Mouse (Mus musculus): ENCODE data around the gene D5Ertd579e. TPM values are rescaled to one million over a fixed set of nuclear protein-coding genes. Genes with fewer than 3 reads are reported as not detected.

D5Ertd579e gene
- total and polyA plus RNA-seq, 2 experiments from 2014 or later, result 32.2 to 56.2 TPM

DNA sequence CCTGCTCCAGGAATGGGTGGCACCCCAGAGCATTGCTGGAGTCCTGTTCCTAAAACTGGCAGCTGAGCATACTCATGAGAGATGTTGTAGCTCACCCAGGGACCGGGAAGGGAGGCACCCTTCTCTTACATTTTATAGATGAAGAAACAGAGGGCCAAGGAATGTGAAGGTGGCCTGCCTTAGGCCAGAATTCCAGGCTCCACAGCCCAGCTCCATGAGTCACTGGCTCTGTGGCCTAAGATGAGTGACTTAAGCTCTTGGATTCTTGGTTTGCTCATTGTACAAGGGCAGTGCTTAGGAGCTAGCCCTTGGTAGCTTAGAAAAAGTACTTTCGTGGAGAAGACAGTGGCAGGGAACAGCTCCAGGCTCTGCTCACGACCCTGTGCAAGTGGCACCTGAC is 19.0 kb upstream of the D5Ertd579e start:
- ATAC-seq (no peak), DNase-seq (ENCODE audit: low spot score) (no peak)
- Histone ChIP-seq H3K4me3 (ENCODE audit: low read length) (no peak overlapping the region), H3K4me2 (ENCODE audit: low read depth, low read length) (no peak overlapping the region), H3K27ac (no peak overlapping the region), H3K36me3 (ENCODE audit: insufficient read depth, low read length) (no peaks in the 10 kb centered on the region), H3K9ac (replicated peaks; ENCODE audit: low read length) (no peak overlapping the region), H3K4me1 (ENCODE audit: insufficient read depth, low read length) (peaks cover 3% of the 10 kb centered on the region; the same call in 1 of the 2 replicates), H3K9me3 (ENCODE audit: low read length) (no peaks in the 10 kb centered on the region), H3K27me3 (ENCODE audit: insufficient read depth, low read length) (no peaks in the 10 kb centered on the region)
- WGBS, result 77% methylated on average over 3 of the region's 3 CpGs
- no peak for TF ChIP-seq CTCF (IDR thresholded peaks at IDR 0.05; ENCODE audit: low read depth)

DNA sequence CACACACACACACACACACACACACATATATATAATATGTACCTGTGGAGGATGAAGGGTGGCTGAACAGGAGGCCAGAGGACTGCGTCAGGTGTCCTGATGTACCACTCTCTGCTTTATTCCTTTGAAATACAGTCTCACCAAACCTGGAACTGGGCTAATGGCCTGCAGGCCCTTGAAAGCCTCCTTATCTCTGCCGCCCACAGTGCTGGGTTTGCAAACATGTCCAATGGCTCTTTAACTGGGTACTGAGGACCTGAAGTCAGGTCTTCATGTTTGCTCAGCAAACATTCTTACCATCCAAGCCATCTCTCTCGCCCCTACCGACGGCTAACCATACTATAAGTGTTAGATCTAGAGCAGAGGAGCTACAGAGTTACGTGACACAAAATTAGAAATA is 17.9 kb upstream of the D5Ertd579e start:
- DNase-seq (ENCODE audit: low spot score), result no peak

DNA sequence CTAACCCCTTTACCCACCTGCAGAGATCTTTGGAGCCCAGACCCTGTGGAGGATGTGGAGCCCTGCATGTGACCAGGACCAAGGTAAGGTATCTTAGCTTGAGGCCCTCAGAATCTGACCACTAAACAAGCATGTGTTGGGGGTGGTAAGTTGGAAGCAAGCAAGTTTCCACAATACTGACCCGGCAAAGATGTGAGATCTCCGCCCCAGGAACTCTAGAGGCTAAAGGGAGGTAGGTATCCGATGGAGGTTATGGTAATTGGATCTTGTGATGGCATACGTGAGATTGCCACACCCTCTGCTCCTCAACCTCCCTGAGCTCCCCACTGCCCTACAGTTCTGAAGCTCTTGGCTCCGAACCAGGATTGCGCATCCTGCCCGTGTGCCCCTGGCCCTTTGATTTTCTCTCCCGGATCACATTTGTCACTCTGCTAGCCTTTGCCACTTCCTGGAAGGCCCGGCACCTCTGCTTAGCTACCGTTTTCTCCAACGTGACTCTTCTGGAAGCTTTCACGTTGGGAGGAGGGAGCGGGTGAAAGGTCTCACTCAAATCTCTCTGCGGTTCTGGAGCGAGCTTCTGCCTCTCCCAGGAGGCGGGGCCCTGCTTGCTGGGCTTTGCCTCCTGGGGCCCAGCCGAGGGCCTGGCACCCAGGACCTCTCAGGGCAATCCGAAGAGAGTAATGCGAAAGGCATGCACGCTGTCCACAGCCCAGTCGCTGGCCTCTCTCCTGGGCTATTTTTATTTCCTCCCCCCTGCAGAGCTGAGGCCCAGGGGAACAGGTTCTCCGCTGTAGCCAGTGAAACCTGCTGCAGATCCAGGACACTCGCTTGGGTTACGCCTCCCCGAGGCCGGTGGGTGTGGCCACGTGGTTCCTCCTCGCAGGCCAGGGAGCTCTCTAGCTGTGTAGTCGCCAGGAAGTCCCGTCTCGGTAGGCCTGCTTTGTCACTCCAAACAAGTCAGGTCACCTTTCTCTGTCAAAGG is 17.0 kb upstream of the D5Ertd579e start:
- no peaks in the 10 kb centered on the region for H3K36me3 ChIP-seq (ENCODE audit: insufficient read depth, low read length)
- H3K9ac ChIP-seq (replicated peaks; ENCODE audit: low read length), result 0 out of 2 replicates have a peak overlapping the region, but pooled peaks have one; percentile 37
- no peaks in the 10 kb centered on the region for H3K9me3 ChIP-seq (ENCODE audit: low read length)
- H3K4me1 ChIP-seq (ENCODE audit: insufficient read depth, low read length), result peaks cover 3% of the 10 kb centered on the region; the same call in 1 of the 2 replicates
- DNase-seq (ENCODE audit: low spot score) (peak; percentile 48), ATAC-seq (peak; percentile 64; the same call in 1 of the 2 replicates)
- no peak overlapping the region for H3K4me3 ChIP-seq (ENCODE audit: low read length)
- H3K4me2 ChIP-seq (ENCODE audit: low read depth, low read length), result peak overlapping the region; percentile 30
- no peak for TF ChIP-seq CTCF (IDR thresholded peaks at IDR 0.05; ENCODE audit: low read depth)
- no peaks in the 10 kb centered on the region for H3K27me3 ChIP-seq (ENCODE audit: insufficient read depth, low read length)
- H3K27ac ChIP-seq, result no peak overlapping the region; the same call in 1 of the 2 replicates
- 10% methylated on average over 31 of the region's 31 CpGs for WGBS

More for the DNA sequence above, 17.9 kb upstream of the D5Ertd579e start:
- no peak for TF ChIP-seq CTCF (IDR thresholded peaks at IDR 0.05; ENCODE audit: low read depth)
- Histone ChIP-seq H3K4me2 (ENCODE audit: low read depth, low read length) (no peak overlapping the region), H3K36me3 (ENCODE audit: insufficient read depth, low read length) (no peaks in the 10 kb centered on the region), H3K27me3 (ENCODE audit: insufficient read depth, low read length) (no peaks in the 10 kb centered on the region), H3K4me1 (ENCODE audit: insufficient read depth, low read length) (peaks cover 3% of the 10 kb centered on the region; the same call in 1 of the 2 replicates), H3K4me3 (ENCODE audit: low read length) (no peak overlapping the region), H3K27ac (no peak overlapping the region), H3K9ac (replicated peaks; ENCODE audit: low read length) (no peak overlapping the region), H3K9me3 (ENCODE audit: low read length) (no peaks in the 10 kb centered on the region)
- ATAC-seq, result no peak
- 91% methylated on average over 6 of the region's 6 CpGs for WGBS

DNA sequence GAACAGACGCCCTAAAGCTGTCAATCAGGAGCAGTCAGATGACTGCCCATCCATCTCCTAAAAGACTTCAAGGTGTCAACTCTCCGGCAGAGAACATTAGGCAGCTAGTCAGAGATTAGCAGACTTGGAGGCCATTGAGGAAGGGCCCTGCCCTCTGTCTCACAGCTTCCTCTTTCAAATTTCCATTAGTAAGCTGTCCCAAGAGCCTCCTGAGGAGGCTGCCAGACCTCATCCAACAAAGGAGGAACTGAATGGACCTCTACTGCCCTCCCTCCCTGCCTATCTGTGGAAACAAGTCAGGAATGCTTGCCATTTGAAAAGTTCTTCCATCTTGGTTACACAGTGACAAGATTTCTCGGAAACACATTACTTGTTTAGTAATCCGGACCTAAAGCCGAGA is 16.0 kb upstream of the D5Ertd579e start:
- no peaks in the 10 kb centered on the region for H3K27me3 ChIP-seq (ENCODE audit: insufficient read depth, low read length)
- no peaks in the 10 kb centered on the region for H3K36me3 ChIP-seq (ENCODE audit: insufficient read depth, low read length)
- DNase-seq (ENCODE audit: low spot score) (no peak), ATAC-seq (peak; percentile 29; the same call in 1 of the 2 replicates)
- 40% methylated on average over 5 of the region's 5 CpGs for WGBS
- no peak overlapping the region for H3K27ac ChIP-seq
- no peaks in the 10 kb centered on the region for H3K9me3 ChIP-seq (ENCODE audit: low read length)
- no peak for TF ChIP-seq CTCF (IDR thresholded peaks at IDR 0.05; ENCODE audit: low read depth)
- no peak overlapping the region for H3K4me3 ChIP-seq (ENCODE audit: low read length)
- H3K4me2 ChIP-seq (ENCODE audit: low read depth, low read length), result no peak overlapping the region
- no peak overlapping the region for H3K9ac ChIP-seq (replicated peaks; ENCODE audit: low read length)
- peaks cover 3% of the 10 kb centered on the region; the same call in 1 of the 2 replicates for H3K4me1 ChIP-seq (ENCODE audit: insufficient read depth, low read length)

DNA sequence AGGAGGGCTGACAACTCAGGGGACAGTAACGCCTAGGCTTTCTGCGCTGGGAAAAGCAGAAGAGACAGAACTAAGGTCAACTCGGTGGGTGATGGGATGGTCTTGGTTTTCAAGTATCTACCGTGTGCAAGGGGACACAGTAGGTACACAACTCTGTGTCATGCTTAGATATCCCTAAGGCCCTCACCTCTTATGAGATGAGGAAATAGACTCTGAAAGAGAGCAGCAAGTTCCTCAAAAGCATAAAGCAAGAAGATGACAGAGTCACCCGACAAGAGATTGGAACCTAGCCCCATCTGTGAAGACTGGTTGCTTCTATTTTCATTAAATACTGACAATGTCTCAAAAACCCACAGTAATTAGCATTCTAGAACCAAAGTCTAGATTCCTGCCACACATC is 10.0 kb upstream of the D5Ertd579e start:
- 68% methylated on average over 5 of the region's 5 CpGs for WGBS
- Histone ChIP-seq H3K4me3 (ENCODE audit: low read length) (no peak overlapping the region), H3K4me1 (ENCODE audit: insufficient read depth, low read length) (no peaks in the 10 kb centered on the region), H3K9ac (replicated peaks; ENCODE audit: low read length) (no peak overlapping the region), H3K36me3 (ENCODE audit: insufficient read depth, low read length) (no peaks in the 10 kb centered on the region), H3K27ac (no peak overlapping the region), H3K9me3 (ENCODE audit: low read length) (no peaks in the 10 kb centered on the region), H3K4me2 (ENCODE audit: low read depth, low read length) (no peak overlapping the region), H3K27me3 (ENCODE audit: insufficient read depth, low read length) (no peaks in the 10 kb centered on the region)
- no peak for TF ChIP-seq CTCF (IDR thresholded peaks at IDR 0.05; ENCODE audit: low read depth)
- DNase-seq (ENCODE audit: low spot score) (no peak), ATAC-seq (no peak)

DNA sequence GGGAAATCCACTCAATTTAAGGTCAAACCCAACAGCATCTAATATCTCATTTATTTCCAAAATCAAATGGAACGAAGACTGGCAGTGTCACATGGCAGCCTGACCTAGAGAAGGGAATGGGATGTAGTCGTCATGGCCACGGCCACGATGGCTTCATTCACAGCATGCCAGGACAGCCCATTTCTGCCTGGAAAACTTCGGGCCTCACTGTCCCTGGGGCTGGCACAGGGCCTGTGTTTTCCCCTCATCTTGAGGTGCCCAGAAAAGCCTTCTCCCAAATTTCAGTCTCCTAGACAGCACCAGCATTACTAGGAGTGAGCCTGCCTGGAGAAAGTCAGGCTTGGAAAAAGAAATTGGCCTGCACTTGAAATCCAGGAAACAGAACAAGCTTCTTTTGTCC is 9.6 kb upstream of the D5Ertd579e start:
- no peaks in the 10 kb centered on the region for H3K36me3 ChIP-seq (ENCODE audit: insufficient read depth, low read length)
- no peak overlapping the region for H3K9ac ChIP-seq (replicated peaks; ENCODE audit: low read length)
- H3K9me3 ChIP-seq (ENCODE audit: low read length), result no peaks in the 10 kb centered on the region
- no peak for TF ChIP-seq CTCF (IDR thresholded peaks at IDR 0.05; ENCODE audit: low read depth)
- H3K4me3 ChIP-seq (ENCODE audit: low read length), result no peak overlapping the region
- peak; percentile 67; the same call in 1 of the 2 replicates for ATAC-seq
- no peaks in the 10 kb centered on the region for H3K27me3 ChIP-seq (ENCODE audit: insufficient read depth, low read length)
- H3K4me1 ChIP-seq (ENCODE audit: insufficient read depth, low read length), result no peaks in the 10 kb centered on the region
- no peak overlapping the region for H3K4me2 ChIP-seq (ENCODE audit: low read depth, low read length)
- no peak overlapping the region for H3K27ac ChIP-seq
- DNase-seq (ENCODE audit: low spot score), result peak; percentile 16
- WGBS, result 56% methylated on average over 5 of the region's 5 CpGs
